Mouse (Mus musculus) kidney, embryonic 14.5 days (tissue): ENCODE data around the gene Cbr4. TPM values are rescaled to one million over a fixed set of nuclear protein-coding genes. Genes with fewer than 3 reads are reported as not detected.

Experiments used
- ATAC-seq: fragments of 200-750 bp; cut with Nextera tagmentation; 2 replicates; pipeline ENCODE4 v1.8.0; 2017; ENCODE audit warnings: moderate number of reproducible peaks, mild to moderate bottlenecking, moderate TSS enrichment, moderate library complexity; ENCODE audit not compliant: low FRiP score, low TSS enrichment
- H3K27ac ChIP-seq: fragments of 300-500 bp; sonication (generic); 2 replicates; pipeline ENCODE4 v1.5.1; 2014; ENCODE audit warnings: low read depth, mild to moderate bottlenecking, low read length, moderate library complexity, mixed read lengths
- H3K27me3 ChIP-seq: fragments of 300-500 bp; sonication (generic); 2 replicates; pipeline ENCODE4 v1.6.1; 2014; ENCODE audit warnings: mild to moderate bottlenecking, low read length; ENCODE audit not compliant: control insufficient read depth, insufficient read depth
- H3K36me3 ChIP-seq: fragments of 300-500 bp; sonication (generic); 2 replicates; pipeline ENCODE4 v1.6.1; 2014; ENCODE audit warnings: low read length, mixed read lengths; ENCODE audit not compliant: control insufficient read depth, insufficient read depth
- H3K4me1 ChIP-seq: fragments of 300-500 bp; sonication (generic); 2 replicates; pipeline ENCODE4 v1.6.1; 2014; ENCODE audit warnings: low read length, mixed read lengths; ENCODE audit not compliant: control insufficient read depth, insufficient read depth
- H3K4me2 ChIP-seq: fragments of 300-500 bp; sonication (generic); replicated peaks from 2 replicates; pipeline ENCODE4 v1.6.1; 2014; ENCODE audit warnings: low read depth, mild to moderate bottlenecking, low read length
- H3K4me3 ChIP-seq: fragments of 300-500 bp; sonication (generic); 2 replicates; pipeline ENCODE4 v1.5.1; 2014; ENCODE audit warnings: mild to moderate bottlenecking, low read length
- H3K9ac ChIP-seq: fragments of 300-500 bp; sonication (generic); 2 replicates; pipeline ENCODE4 v1.6.1; 2014; ENCODE audit warnings: low read depth, mild to moderate bottlenecking, low read length, moderate library complexity
- H3K9me3 ChIP-seq: fragments of 300-500 bp; sonication (generic); 2 replicates; pipeline ENCODE4 v1.6.1; 2016; ENCODE audit warnings: low read length; ENCODE audit not compliant: control insufficient read depth
- WGBS: fragments of 180-500 bp; shearing (Covaris S2); extraction: QIAGEN DNeasy Blood & Tissue Kit; methylation state at CpG from one replicate; pipeline ENCODE4 v1.1.7; 2014; 5-methylcytosine and 5-hydroxymethylcytosine counted together
- polyA plus RNA-seq: library from polyadenylated mRNA; unstranded; fragments of >200 nt; fragmentation: Nextera tagmentation; extraction: Ambion mirVana; gene quantifications from 2 replicates; pipeline ENCODE4 v1.2.1, GENCODE M21; 2014

Gene Cbr4
- polyA plus RNA-seq, 1 experiment from 2014 or later = 30.6 TPM

GRCm38 (mm10) chr8:61531944-61532795, 44.6 kb downstream of the Cbr4 start:
- Histone ChIP-seq H3K4me2 (no peak overlapping the region), H3K36me3 (peaks cover 21% of the 10 kb centered on the region; the same call in 1 of the 2 replicates), H3K9me3 (no peaks in the 10 kb centered on the region), H3K9ac (no peak overlapping the region), H3K27me3 (no peaks in the 10 kb centered on the region), H3K4me3 (no peak overlapping the region), H3K4me1 (no peaks in the 10 kb centered on the region), H3K27ac (no peak overlapping the region)
- WGBS = 67% methylated on average over 22 of the region's 22 CpGs
- ATAC-seq = no peak

GRCm38 (mm10) chr8:61532831-61533230, 45.3 kb downstream of the Cbr4 start:
- H3K27me3 ChIP-seq = no peaks in the 10 kb centered on the region
- no peak for ATAC-seq
- H3K9ac ChIP-seq = no peak overlapping the region
- H3K4me2 ChIP-seq = no peak overlapping the region
- no peak overlapping the region for H3K4me3 ChIP-seq
- no peaks in the 10 kb centered on the region for H3K4me1 ChIP-seq
- 80% methylated on average over 5 of the region's 5 CpGs for WGBS
- no peak overlapping the region for H3K27ac ChIP-seq
- no peaks in the 10 kb centered on the region for H3K9me3 ChIP-seq
- peaks cover 22% of the 10 kb centered on the region for H3K36me3 ChIP-seq

GRCm38 (mm10) chr8:61533356-61533926, 45.9 kb downstream of the Cbr4 start:
- no peak for ATAC-seq
- Histone ChIP-seq H3K9me3 (no peaks in the 10 kb centered on the region), H3K27ac (no peak overlapping the region), H3K4me3 (no peak overlapping the region), H3K36me3 (peaks cover 23% of the 10 kb centered on the region), H3K4me1 (no peaks in the 10 kb centered on the region), H3K27me3 (no peaks in the 10 kb centered on the region), H3K4me2 (no peak overlapping the region), H3K9ac (no peak overlapping the region)
- 58% methylated on average over 16 of the region's 16 CpGs for WGBS

GRCm38 (mm10) chr8:61535472-61535871, 47.9 kb downstream of the Cbr4 start:
- Histone ChIP-seq H3K9ac (no peak overlapping the region), H3K4me3 (no peak overlapping the region), H3K9me3 (no peaks in the 10 kb centered on the region), H3K27me3 (no peaks in the 10 kb centered on the region), H3K36me3 (peaks cover 16% of the 10 kb centered on the region), H3K4me1 (no peaks in the 10 kb centered on the region), H3K4me2 (no peak overlapping the region), H3K27ac (no peak overlapping the region)
- 72% methylated on average over 11 of the region's 11 CpGs for WGBS
- no peak for ATAC-seq

- Histone ChIP-seq H3K36me3 (peaks cover 11% of the 10 kb centered on the region), H3K27ac (no peak overlapping the region), H3K4me2 (no peak overlapping the region), H3K4me1 (no peaks in the 10 kb centered on the region), H3K4me3 (no peak overlapping the region), H3K9ac (no peak overlapping the region), H3K9me3 (no peaks in the 10 kb centered on the region), H3K27me3 (no peaks in the 10 kb centered on the region)
- 78% methylated on average over 5 of the region's 5 CpGs for WGBS
- ATAC-seq = no peak
Observed at GRCm38 (mm10) chr8:61537471-61537870, 49.9 kb downstream of the Cbr4 start.

- H3K9me3 ChIP-seq = no peaks in the 10 kb centered on the region
- peak; percentile 48; the same call in 1 of the 2 replicates for ATAC-seq
- no peak overlapping the region for H3K27ac ChIP-seq
- WGBS = 45% methylated on average over 7 of the region's 7 CpGs
- H3K4me2 ChIP-seq = no peak overlapping the region
- H3K27me3 ChIP-seq = no peaks in the 10 kb centered on the region
- H3K9ac ChIP-seq = no peak overlapping the region
- no peaks in the 10 kb centered on the region for H3K4me1 ChIP-seq
- peaks cover 11% of the 10 kb centered on the region for H3K36me3 ChIP-seq
- H3K4me3 ChIP-seq = no peak overlapping the region
Observed at GRCm38 (mm10) chr8:61539828-61540500, 52.4 kb downstream of the Cbr4 start.

GRCm38 (mm10) chr8:61549585-61549984, 62.1 kb downstream of the Cbr4 start:
- 77% methylated on average over 41 of the region's 41 CpGs for WGBS
- no peak overlapping the region for H3K4me2 ChIP-seq
- no peak overlapping the region for H3K4me3 ChIP-seq
- ATAC-seq = peak; percentile 35
- H3K27ac ChIP-seq = no peak overlapping the region
- no peak overlapping the region for H3K9ac ChIP-seq
- H3K36me3 ChIP-seq = peaks cover 23% of the 10 kb centered on the region
- H3K9me3 ChIP-seq = peaks cover 17% of the 10 kb centered on the region
- H3K27me3 ChIP-seq = no peaks in the 10 kb centered on the region
- H3K4me1 ChIP-seq = no peaks in the 10 kb centered on the region

GRCm38 (mm10) chr8:61550006-61550748, 62.6 kb downstream of the Cbr4 start:
- Histone ChIP-seq H3K27ac (no peak overlapping the region), H3K4me3 (no peak overlapping the region), H3K27me3 (no peaks in the 10 kb centered on the region), H3K4me2 (no peak overlapping the region), H3K36me3 (peaks cover 23% of the 10 kb centered on the region), H3K4me1 (no peaks in the 10 kb centered on the region), H3K9ac (no peak overlapping the region), H3K9me3 (peaks cover 17% of the 10 kb centered on the region)
- 58% methylated on average over 27 of the region's 27 CpGs for WGBS
- ATAC-seq = no peak
